Mouse (Mus musculus): ENCODE results near the gene Cblc. TPM values are rescaled to one million over a fixed set of nuclear protein-coding genes. Genes with fewer than 3 reads are reported as not detected.
"Not testable (repeated sequence)": the region's sequence is repeated elsewhere in the genome, so short reads cannot be mapped to it uniquely, and the experiment has no call there.

The Cblc gene
- total RNA-seq, 2 experiments from 2014 or later, result not detected

DNA sequence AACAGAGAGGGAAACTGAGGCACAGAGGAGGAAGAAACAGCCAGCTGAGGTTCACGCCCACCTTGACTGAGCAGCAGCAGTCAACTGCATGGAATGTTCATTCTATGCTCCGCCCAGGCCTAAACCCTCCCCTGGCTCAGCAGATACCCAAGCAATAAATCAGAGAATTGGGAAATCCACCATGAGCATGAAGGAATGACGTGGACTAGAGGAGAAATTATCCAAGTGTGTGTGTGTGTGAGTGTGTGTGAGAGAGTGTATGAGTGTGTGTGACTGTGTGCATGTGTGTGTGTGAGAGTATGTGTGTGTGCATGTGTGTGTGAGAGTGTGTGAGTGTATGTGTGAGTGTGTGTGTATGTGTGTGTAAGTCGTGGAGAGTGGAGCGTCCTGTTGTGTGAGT is 21.8 kb upstream of the Cblc start:
- DNase-seq, result no peak

DNA sequence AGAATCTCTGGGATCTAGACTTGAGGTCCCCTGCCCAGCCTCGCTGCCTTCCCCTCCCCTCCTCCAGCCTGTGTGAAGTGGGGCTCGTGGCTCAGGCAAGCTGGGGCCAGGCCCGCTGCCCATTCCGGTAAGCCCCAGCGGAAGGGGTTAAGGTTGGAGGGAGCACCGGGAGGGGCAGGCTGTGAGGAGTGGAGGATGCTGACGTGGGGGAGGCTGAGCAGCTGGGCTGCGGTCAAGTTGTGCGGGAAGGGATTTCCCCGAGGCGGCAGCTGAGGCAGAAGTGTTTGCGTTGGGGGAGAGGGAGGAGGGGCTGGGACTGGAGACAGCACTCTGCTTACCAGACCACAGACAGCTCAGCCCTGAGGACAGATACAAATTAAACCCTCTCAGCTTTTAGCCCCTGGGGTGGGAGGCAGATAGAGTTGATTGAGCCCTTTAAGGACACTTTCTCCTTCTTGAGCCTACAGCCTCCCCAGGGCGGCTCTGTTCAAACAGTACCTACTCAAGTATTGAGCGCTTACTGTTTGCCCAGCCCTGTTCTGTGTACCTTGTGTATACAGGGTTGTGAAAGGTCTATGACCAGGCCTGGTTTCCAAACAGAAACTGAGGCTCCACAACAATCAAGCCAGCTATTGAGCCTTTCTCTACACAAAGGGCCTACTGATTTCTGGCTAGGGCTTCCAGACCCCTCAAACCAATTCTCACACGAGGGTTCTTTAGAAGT is 20.9 kb upstream of the Cblc start:
- peak; percentile 65 for DNase-seq

GRCm38 (mm10) chr7:19816224-19816771 is 19.7 kb upstream of the Cblc start:
- peak; percentile 91 for DNase-seq

DNA sequence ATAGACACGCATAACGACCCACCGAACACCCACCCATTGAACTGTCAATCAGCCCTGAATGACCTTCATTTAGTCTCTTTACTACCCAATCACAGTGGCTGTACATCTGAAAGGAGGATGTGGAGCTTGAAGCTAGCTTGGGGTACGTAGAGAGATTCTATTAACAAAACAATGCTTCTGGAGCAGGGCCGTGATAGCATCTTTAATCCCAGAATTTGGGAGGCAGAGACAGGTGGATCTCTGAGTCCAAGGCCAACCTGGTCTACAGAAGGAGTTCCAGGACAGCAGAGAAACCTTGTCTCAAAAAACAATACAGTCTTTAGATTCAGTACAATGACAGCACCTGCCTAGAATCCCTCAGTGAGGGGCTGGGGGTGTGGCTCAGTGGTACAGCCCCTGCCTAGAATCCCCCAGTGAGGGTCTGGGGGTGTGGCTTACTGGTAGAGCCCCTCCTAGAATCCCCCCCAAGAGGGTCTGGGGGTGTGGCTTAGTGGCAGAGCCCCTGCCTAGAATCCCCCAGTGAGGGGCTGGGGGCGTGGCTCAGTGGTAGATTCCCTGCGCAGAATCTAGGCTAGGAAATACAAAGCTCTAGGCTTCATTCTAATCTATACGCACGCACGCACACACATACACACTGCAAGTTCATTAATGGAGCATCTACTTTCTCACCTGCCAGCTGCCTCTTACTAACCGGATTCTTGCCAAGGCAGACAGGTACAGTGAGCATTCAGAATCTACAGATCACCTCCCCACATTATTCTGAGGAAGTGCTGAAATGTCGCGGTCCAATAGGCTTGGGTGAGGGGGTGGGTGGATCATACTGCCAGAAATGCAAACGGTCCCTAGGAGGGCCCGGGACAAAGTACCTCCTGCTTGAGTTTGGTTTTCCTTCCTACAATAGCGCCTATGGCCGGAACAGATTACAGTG is 19.0 kb upstream of the Cblc start:
- no peak for DNase-seq

GRCm38 (mm10) chr7:19813579-19814122 is 17.0 kb upstream of the Cblc start:
- DNase-seq, result no peak

DNA sequence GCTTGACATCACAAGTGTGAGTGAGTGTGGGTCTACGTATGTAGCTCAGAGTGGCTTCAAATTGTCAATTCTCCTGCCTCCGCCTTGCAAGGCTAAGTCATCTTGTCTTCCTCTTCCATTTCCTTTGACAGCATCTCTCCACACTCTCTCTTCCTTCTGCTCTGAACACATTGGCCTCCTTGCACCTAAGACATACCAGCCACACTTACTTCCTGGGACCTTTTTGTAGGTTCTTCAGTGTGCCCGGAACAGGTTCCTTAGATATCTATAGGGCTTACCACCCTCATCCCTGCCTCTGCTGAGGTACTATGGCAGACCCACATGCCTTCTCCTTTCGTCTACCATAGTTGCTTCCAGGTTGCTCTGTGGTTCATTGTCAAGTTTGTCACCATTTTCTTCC is 16.6 kb upstream of the Cblc start:
- DNase-seq, result no peak

DNA sequence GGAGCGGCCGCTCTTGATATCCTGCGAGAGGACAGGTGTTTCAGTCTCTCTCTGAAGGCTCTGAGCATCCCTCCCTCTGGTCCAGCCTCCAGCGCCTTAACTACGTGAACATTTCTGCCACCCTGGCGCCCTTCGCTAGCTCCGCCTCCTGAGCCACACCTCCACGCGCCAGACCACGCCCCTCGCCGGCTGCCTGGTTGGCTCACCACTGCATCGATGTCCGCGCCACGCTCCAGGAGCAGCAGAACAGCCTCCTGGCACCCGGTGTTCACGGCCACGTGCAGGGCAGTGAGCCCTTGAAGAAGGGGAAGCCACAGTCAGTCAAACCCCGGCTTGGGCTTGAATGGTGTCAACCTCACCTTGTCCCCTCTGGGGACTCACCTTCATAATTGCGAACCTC is 14.5 kb upstream of the Cblc start:
- peak; percentile 66 for DNase-seq

DNA sequence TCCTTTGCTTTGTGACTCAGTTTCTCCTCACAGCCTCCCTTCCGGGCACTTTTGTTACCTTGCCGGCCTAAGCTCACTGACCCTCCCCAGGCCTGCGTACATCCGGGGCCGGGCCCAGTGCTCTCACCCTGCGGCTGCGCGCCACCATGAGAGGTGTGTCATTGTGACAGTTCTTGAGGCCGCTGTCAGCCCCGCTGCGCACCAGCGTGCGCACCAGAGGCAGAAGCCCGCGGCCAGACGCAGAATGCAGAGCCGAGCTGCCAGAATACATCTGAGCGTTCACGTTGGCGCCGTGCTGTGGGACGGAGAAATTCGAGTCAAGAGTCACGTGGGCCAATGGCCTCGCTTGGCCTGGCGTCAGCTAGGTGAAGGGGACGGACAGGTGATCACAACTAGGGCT is 12.8 kb upstream of the Cblc start:
- peak; percentile 57 for DNase-seq

- DNase-seq, result no peak
Measured at GRCm38 (mm10) chr7:19806356-19806969, 9.9 kb upstream of the Cblc start.

DNA sequence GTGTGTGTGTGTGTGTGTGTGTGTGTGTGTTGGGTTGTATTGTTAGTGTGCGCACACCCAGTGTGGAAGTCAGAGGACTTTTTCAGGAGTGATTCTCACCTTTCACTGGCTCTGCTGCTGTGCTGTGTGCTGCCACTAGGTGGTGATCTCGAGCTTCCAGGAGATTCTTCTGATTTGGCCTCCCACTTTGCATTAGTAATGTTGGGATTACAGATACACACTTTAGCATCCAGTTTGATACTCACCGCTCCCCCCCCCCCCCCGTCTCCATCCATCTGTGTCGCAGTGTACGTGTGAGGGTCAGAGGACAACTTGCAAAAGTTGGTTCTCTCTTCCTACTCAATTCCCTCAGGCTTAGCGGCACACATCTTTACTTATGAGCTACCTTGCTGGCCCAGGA is 6.4 kb upstream of the Cblc start:
- peak; percentile 87 for DNase-seq

DNA sequence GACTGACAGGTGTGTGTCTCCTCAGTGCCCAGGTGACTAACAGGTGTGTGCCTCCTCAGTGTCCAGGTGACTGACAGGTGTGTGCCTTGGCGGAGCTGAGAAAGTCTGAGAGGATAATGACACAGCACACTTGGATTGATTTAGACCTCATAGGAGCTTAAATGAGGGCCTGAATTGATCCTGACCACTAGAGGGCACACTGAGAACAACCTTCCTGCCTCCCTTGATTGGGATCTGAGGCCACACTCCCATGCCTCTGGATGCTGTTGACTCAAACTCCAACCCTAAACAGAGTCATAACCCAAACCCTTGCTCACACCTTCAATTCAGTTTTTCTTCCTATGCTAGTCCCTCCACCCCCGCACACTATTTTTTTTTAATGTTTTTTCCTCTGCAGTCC is 4.2 kb upstream of the Cblc start:
- DNase-seq, result peak; percentile 68

DNA sequence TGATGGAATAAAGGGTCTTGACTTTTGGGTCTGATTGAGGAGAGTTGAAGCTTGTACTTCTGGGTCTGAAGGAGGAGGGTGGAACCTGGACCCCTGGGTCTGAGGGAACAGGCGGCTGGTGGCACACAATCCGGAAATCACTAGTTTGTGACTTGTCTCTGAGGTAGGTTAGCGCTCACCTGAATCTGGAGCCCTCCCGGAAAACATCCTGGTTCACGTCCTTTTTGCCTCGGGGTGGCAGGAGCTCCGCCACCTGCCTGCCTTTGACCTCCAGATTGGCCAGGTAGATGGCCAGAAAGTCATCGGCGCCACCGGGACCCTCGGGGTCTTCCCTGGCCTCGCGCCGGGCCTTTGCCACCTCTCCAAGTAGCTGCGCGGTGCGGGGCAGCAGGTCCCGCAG is 355 bp downstream of the Cblc start:
- DNase-seq, result no peak

DNA sequence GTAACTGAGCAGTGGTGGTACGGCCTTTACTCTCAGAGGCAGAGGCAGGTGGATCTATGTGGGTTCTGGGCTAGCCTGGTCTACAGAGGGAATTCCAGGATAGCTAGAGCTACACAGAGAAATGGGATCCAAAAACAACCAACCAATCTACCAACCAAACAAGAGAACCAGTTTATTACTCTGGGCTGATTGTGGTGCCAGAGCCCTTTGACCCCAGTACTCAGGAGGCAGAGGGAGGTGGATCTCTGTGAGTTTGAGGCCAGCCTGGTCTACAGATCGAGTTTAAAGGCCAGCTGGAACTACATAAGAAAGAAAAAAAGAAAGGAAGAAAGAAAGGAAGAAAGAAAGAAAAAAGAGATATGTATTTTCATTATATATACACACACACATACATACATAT is 1.4 kb downstream of the Cblc start:
- no peak for DNase-seq

- no peak for DNase-seq
Measured at GRCm38 (mm10) chr7:19792701-19793630, 3.6 kb downstream of the Cblc start.

DNA sequence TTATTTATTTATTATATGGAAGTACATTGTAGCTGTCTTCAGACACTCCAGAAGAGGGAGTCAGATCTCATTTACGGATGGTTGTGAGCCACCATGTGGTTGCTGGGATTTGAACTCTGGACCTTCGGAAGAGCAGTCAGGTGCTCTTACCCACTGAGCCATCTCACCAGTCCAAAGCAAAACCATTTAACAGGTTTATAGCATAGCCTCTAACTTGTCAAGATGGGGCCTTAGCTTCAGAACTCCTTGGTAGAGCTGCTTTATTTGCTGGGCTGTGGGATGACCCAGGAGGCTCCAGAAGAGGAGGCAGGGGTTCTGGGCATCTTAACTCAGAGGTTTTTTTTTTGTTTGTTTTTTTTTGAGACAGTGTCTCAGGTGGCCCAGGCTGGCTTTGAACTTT is 5.1 kb downstream of the Cblc start:
- not testable (repeated sequence) for DNase-seq

DNA sequence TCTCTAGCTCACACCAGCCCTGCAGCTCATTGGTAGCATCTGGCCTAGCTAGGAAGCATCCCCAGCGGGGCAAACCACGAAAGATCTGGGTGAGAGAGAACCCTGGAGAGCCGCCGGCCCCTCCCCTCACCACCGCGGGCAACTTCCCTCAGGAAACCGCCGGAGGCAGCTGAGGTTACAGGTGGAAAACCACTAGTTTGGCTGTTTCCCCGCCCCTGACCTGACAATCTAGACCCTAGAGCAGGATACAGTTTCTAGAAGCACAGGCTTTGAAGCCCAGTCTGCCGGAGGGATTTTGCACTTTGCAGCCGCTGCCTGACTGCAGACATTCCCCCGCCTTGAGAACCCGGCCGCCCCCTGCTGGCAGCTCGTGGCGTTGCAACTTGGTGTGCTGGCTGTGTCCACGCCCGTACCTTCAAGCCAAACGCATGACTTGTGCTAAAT is 6.7 kb downstream of the Cblc start:
- peak; percentile 96 for DNase-seq

GRCm38 (mm10) chr7:19785874-19786458 is 10.6 kb downstream of the Cblc start:
- no peak for DNase-seq

DNA sequence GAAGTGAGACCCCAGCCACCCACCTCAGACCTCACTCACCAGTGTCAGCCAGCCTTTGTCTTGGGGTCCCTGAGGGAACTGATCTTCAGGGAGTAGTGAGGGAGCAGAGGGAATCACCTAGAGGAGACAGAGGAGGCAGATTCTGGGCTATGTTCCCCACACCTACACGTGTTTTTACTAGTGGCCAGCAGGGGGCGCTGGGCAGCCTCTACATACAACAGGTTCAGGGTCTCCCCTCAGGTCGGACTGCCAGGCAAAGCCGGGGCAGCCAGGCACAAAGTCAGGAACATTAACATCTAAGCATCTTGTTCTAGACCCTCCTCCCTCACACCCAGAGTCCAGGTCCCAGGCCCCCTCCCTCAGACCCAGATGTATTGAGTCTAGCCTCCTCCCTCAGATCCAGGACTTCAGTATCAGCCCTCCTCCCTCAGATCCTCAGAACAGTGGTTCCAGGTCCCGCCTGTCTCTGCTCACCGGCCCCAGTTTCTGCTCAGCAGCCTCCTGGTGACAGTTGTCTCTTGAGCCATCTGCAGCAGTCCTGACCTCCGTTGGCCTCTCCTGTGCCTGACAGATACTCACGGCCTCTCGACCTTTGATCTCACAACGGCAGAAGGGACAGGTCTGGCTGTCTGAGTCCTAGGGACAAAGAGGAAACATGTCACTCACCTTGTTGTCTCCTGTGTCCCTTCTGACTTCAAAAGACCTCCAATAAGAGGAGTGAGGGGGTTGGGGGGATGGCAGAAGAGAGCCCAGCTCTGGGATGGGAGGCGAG is 11.7 kb downstream of the Cblc start:
- no peak for DNase-seq

GRCm38 (mm10) chr7:19783630-19784029 is 13.0 kb downstream of the Cblc start:
- DNase-seq, result peak; percentile 52

- peak; percentile 77 for DNase-seq
Measured at GRCm38 (mm10) chr7:19782645-19783044, 14.0 kb downstream of the Cblc start.
